Mouse (Mus musculus) left cerebral cortex, adult 11 months (tissue): ENCODE data around the gene Ap2m1.
"Not testable (repeated sequence)": the region's sequence is repeated elsewhere in the genome, so short reads cannot be mapped to it uniquely, and the experiment has no call there.

Source experiments
- DNase-seq: peaks from one replicate; pipeline ENCODE4 v3.0.0; 2022; ENCODE audit warnings: low spot score

Gene Ap2m1

GRCm38 (mm10) chr16:20535296-20536080 lies at the start of gene Ap2m1:
TSS of gene Ap2m1 (plus strand) at chr16:20535478.
- DNase-seq: peak; percentile 98

- DNase-seq: no peak
Measured at GRCm38 (mm10) chr16:20486048-20486447, 49.2 kb upstream of the Ap2m1 start.

GRCm38 (mm10) chr16:20488151-20488550 lies 47.1 kb upstream of the Ap2m1 start:
- no peak for DNase-seq

GRCm38 (mm10) chr16:20488751-20489150 lies 46.5 kb upstream of the Ap2m1 start:
- not testable (repeated sequence) for DNase-seq

GRCm38 (mm10) chr16:20489233-20489632 lies 46.0 kb upstream of the Ap2m1 start:
- no peak for DNase-seq

- DNase-seq: no peak
Measured at GRCm38 (mm10) chr16:20490581-20490980, 44.7 kb upstream of the Ap2m1 start.

- DNase-seq: no peak
Measured at GRCm38 (mm10) chr16:20491301-20491700, 44.0 kb upstream of the Ap2m1 start.

GRCm38 (mm10) chr16:20493452-20493851 lies 41.8 kb upstream of the Ap2m1 start:
- no peak for DNase-seq

GRCm38 (mm10) chr16:20496671-20497600 lies 38.3 kb upstream of the Ap2m1 start:
- DNase-seq: peak; percentile 58

GRCm38 (mm10) chr16:20497980-20498676 lies 37.1 kb upstream of the Ap2m1 start:
- DNase-seq: no peak

GRCm38 (mm10) chr16:20498677-20499475 lies 36.4 kb upstream of the Ap2m1 start, which contains the start of gene Eif2b5:
TSS of gene Eif2b5 (plus strand) at chr16:20498817.
- DNase-seq: peak; percentile 92

GRCm38 (mm10) chr16:20506000-20506399 lies 29.3 kb upstream of the Ap2m1 start:
- DNase-seq: no peak

GRCm38 (mm10) chr16:20509349-20509748 lies 25.9 kb upstream of the Ap2m1 start:
- DNase-seq: no peak

- DNase-seq: no peak
Measured at GRCm38 (mm10) chr16:20511277-20511847, 23.9 kb upstream of the Ap2m1 start.

- DNase-seq: no peak
Measured at GRCm38 (mm10) chr16:20516032-20516431, 19.2 kb upstream of the Ap2m1 start.

GRCm38 (mm10) chr16:20516726-20517201 lies 18.5 kb upstream of the Ap2m1 start, which contains the start of gene Dvl3:
TSS of gene Dvl3 (plus strand) at chr16:20516982.
- peak; percentile 80 for DNase-seq

GRCm38 (mm10) chr16:20517216-20517615 lies 18.1 kb upstream of the Ap2m1 start:
- no peak for DNase-seq

- DNase-seq: no peak
Measured at GRCm38 (mm10) chr16:20517701-20518374, 17.4 kb upstream of the Ap2m1 start.

GRCm38 (mm10) chr16:20523886-20524285 lies 11.4 kb upstream of the Ap2m1 start:
- DNase-seq: no peak

GRCm38 (mm10) chr16:20528779-20529178 lies 6.5 kb upstream of the Ap2m1 start:
- no peak for DNase-seq
